Mouse (Mus musculus) forebrain, postnatal 0 days (tissue): ENCODE results near the gene Gm9887. TPM values are rescaled to one million over a fixed set of nuclear protein-coding genes. Genes with fewer than 3 reads are reported as not detected.

Source experiments
- ATAC-seq: fragments of 200-750 bp; cut with Nextera tagmentation; 2 replicates; pipeline ENCODE4 v1.8.0; 2017; ENCODE audit warnings: mild to moderate bottlenecking, moderate library complexity
- DNase-seq: peaks from one replicate; pipeline ENCODE4 v3.0.0-alpha.2; 2015
- H3K27ac ChIP-seq: fragments of 300-500 bp; sonication (generic); 2 replicates; pipeline ENCODE4 v1.5.1; 2014; ENCODE audit warnings: low read depth, mild to moderate bottlenecking, antibody characterized with exemption, low read length, moderate library complexity, mixed read lengths
- H3K27me3 ChIP-seq: fragments of 300-500 bp; sonication (generic); 2 replicates; pipeline ENCODE4 v1.6.1; 2014; ENCODE audit warnings: mild to moderate bottlenecking, low read length, mixed read lengths; ENCODE audit not compliant: insufficient read depth
- H3K36me3 ChIP-seq: fragments of 300-500 bp; sonication (generic); 2 replicates; pipeline ENCODE4 v1.6.1; 2014; ENCODE audit warnings: mild to moderate bottlenecking, moderate library complexity; ENCODE audit not compliant: insufficient read depth
- H3K4me1 ChIP-seq: fragments of 300-500 bp; sonication (generic); 2 replicates; pipeline ENCODE4 v1.6.1; 2014; ENCODE audit warnings: antibody characterized with exemption; ENCODE audit not compliant: insufficient read depth
- H3K4me2 ChIP-seq: fragments of 300-500 bp; sonication (generic); 2 replicates; pipeline ENCODE4 v1.6.1; 2014; ENCODE audit warnings: low read depth, mild to moderate bottlenecking, moderate library complexity
- H3K4me3 ChIP-seq: fragments of 300-500 bp; sonication (generic); 2 replicates; pipeline ENCODE4 v1.5.1; 2014; ENCODE audit warnings: low read depth, low read length, mixed read lengths
- H3K9ac ChIP-seq: fragments of 300-500 bp; sonication (generic); 2 replicates; pipeline ENCODE4 v1.6.1; 2014; ENCODE audit warnings: mild to moderate bottlenecking
- H3K9me3 ChIP-seq: fragments of 300-500 bp; sonication (generic); 2 replicates; pipeline ENCODE4 v1.6.1; 2016; ENCODE audit warnings: low read length
- CTCF ChIP-seq: sonication (generic); IDR thresholded peaks from 2 replicates; pipeline ENCODE4 v1.5.1; 2016; ENCODE audit warnings: antibody characterized with exemption, control low read depth, low read depth
- WGBS: fragments of 180-500 bp; shearing (Covaris S2); extraction: QIAGEN DNeasy Blood & Tissue Kit; methylation state at CpG from one replicate; pipeline ENCODE4 v1.1.7; 2014; 5-methylcytosine and 5-hydroxymethylcytosine counted together
- microRNA-seq, 2 experiments: library from miRNA; unstranded; fragments of <30 nt; microRNA quantifications; one replicate each; pipeline ENCODE4; 2016
- polyA plus RNA-seq: library from polyadenylated mRNA; unstranded; fragments of >200 nt; fragmentation: Nextera tagmentation; extraction: Ambion mirVana; gene quantifications from 2 replicates; pipeline ENCODE4 v1.2.1, GENCODE M21; 2015
- total RNA-seq: library from RNA; depleted of rRNA; stranded (reverse); fragments of >200 nt; gene quantifications from 2 replicates; pipeline ENCODE4 v1.2.3, GENCODE M21; 2014; rRNA removed

The Gm9887 gene
- total and polyA plus RNA-seq, 2 experiments from 2014 or later = 1.8 TPM

GRCm38 (mm10) chr12:69356546-69357299 is 15.5 kb downstream of the Gm9887 start, which contains the start of gene Nemf:
TSS of gene Nemf (minus strand) at chr12:69357165.
- TF ChIP-seq CTCF = no peak
- Histone ChIP-seq H3K4me3 (peak within 1 kb of the TSS; percentile 71), H3K4me2 (peak within 1 kb of the TSS; percentile 64), H3K4me1 (no peaks in the 10 kb centered on the region), H3K27me3 (no peaks in the 10 kb centered on the region), H3K27ac (peak within 1 kb of the TSS; percentile 68), H3K9ac (peak within 1 kb of the TSS; percentile 76), H3K9me3 (no peaks in the 10 kb centered on the region), H3K36me3 (peaks cover 16% of the 10 kb centered on the region)
- DNase-seq = peak; percentile 92
- peak; percentile 35 for ATAC-seq
- under 1% methylated on average over 39 of the region's 50 CpGs for WGBS

GRCm38 (mm10) chr12:69351685-69352084 is 20.6 kb downstream of the Gm9887 start:
- Histone ChIP-seq H3K4me1 (no peaks in the 10 kb centered on the region), H3K9me3 (no peaks in the 10 kb centered on the region), H3K27me3 (no peaks in the 10 kb centered on the region), H3K9ac (no peak overlapping the region), H3K27ac (no peak overlapping the region), H3K36me3 (peaks cover 38% of the 10 kb centered on the region), H3K4me3 (no peak overlapping the region), H3K4me2 (no peak overlapping the region)
- no peak for TF ChIP-seq CTCF
- WGBS = 98% methylated on average over 1 of the region's 1 CpGs
- no peak for ATAC-seq
- DNase-seq = no peak

DNA sequence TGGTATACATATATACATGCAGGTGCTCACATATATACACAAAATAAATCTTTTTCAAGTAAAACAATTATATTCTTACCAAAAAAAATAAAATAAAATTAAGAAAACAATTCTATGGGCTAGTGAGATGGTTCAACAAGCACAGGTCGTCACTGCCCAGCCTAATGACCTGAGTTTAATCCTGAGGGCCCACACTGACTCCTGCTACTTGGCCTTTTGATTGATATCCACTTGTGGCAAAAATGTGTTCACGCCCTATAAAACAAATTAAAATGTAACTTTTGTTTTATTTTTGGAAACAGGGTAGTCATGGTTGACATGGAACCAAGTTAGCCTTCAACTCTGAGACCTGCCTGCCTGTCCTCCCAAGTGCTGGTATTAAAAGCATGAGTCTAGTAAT is 22.3 kb downstream of the Gm9887 start:
- DNase-seq (no peak), ATAC-seq (no peak)
- H3K4me2 ChIP-seq = no peak overlapping the region
- 94% methylated on average over 2 of the region's 2 CpGs for WGBS
- no peak for TF ChIP-seq CTCF
- no peaks in the 10 kb centered on the region for H3K27me3 ChIP-seq
- H3K9me3 ChIP-seq = no peaks in the 10 kb centered on the region
- H3K4me3 ChIP-seq = no peak overlapping the region
- no peak overlapping the region for H3K9ac ChIP-seq
- H3K36me3 ChIP-seq = peaks cover 48% of the 10 kb centered on the region
- no peaks in the 10 kb centered on the region for H3K4me1 ChIP-seq
- H3K27ac ChIP-seq = no peak overlapping the region

- 90% methylated on average over 2 of the region's 2 CpGs for WGBS
- no peaks in the 10 kb centered on the region for H3K4me1 ChIP-seq
- DNase-seq = no peak
- H3K36me3 ChIP-seq = peaks cover 36% of the 10 kb centered on the region
- no peak for ATAC-seq
- no peak overlapping the region for H3K9ac ChIP-seq
- H3K4me3 ChIP-seq = no peak overlapping the region
- no peak overlapping the region for H3K4me2 ChIP-seq
- H3K27ac ChIP-seq = no peak overlapping the region
- H3K27me3 ChIP-seq = no peaks in the 10 kb centered on the region
- peak; percentile 60 for TF ChIP-seq CTCF
- no peaks in the 10 kb centered on the region for H3K9me3 ChIP-seq
Measured at GRCm38 (mm10) chr12:69333547-69333946, 38.7 kb downstream of the Gm9887 start.

DNA sequence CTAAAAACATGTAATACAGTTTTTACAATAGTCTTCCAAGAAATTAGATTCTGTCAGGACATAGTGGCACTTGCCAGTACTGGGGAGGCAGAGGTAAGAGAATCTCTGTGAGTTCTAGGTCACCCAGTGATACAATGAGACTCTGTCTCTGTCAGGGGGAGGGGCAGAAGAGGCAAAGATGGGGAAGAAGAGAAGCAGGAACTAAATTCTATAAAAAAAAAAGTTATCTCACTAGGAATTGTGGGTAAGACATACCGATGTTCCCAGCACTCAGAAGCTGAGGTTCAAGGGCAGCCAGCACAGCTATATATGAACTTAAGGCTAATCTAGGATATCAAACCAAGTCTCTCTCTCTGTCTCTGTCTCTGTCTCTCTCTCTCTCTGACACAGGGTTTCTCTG is 40.1 kb downstream of the Gm9887 start:
- no peak overlapping the region for H3K4me3 ChIP-seq
- no peaks in the 10 kb centered on the region for H3K9me3 ChIP-seq
- TF ChIP-seq CTCF = no peak
- WGBS = 91% methylated on average over 1 of the region's 1 CpGs
- H3K4me1 ChIP-seq = no peaks in the 10 kb centered on the region
- no peaks in the 10 kb centered on the region for H3K27me3 ChIP-seq
- no peak overlapping the region for H3K4me2 ChIP-seq
- ATAC-seq (no peak), DNase-seq (no peak)
- H3K27ac ChIP-seq = no peak overlapping the region
- H3K36me3 ChIP-seq = peaks cover 29% of the 10 kb centered on the region
- H3K9ac ChIP-seq = no peak overlapping the region

DNA sequence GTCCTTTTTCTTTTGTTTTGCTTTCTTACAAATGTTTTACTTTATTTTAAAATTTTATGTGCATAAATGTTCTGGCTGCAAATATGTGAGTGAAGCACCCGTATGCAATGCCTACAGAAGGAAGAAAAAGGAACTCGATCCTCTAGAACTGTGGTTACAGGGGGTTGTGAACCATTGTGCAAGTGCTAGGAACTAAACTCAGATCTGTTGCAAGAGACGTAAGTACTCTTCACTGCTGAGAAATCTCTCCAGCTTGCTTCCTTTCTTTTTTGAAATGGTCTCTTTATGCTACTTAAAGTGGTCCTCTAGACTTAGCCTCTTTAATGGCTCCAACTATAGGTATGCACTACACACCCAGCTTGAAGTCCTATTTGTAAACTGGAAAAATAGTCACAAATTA is 41.1 kb downstream of the Gm9887 start:
- no peak for ATAC-seq
- Histone ChIP-seq H3K4me2 (no peak overlapping the region), H3K9ac (no peak overlapping the region), H3K27me3 (no peaks in the 10 kb centered on the region), H3K27ac (no peak overlapping the region), H3K4me1 (no peaks in the 10 kb centered on the region), H3K4me3 (no peak overlapping the region), H3K9me3 (no peaks in the 10 kb centered on the region), H3K36me3 (peaks cover 24% of the 10 kb centered on the region)
- no peak for DNase-seq
- WGBS = 92% methylated on average over 3 of the region's 3 CpGs
- no peak for TF ChIP-seq CTCF

Small RNA genes within 50 kb of the gene (microRNA-seq; reads per million reads assigned to microRNA genes)
- gene Gm47299 (0.24 to 0.77 reads per million in 2 experiments), gene Gm47305 (0 reads per million in 2 experiments)

Other genes starting within 250 kb of the Gm9887 start
- gene Rps29, start 213.3 kb downstream of the Gm9887 start, total RNA-seq = 333 and 593 TPM in 2 replicates
- 1,372 and 1,968 TPM in 2 replicates for gene Rps29, start 213.3 kb downstream of the Gm9887 start, polyA plus RNA-seq
- 0.71 and 0.85 TPM in 2 replicates for gene Lrr1, start 203.6 kb downstream of the Gm9887 start, total RNA-seq
- 2.3 and 3.6 TPM in 2 replicates for gene Lrr1, start 203.6 kb downstream of the Gm9887 start, polyA plus RNA-seq
- 194 and 311 TPM in 2 replicates for gene Rpl36al, start 188.4 kb downstream of the Gm9887 start, total RNA-seq
- gene Rpl36al, start 188.4 kb downstream of the Gm9887 start, polyA plus RNA-seq = 396 and 530 TPM in 2 replicates
- 61.7 and 66.6 TPM in 2 replicates for gene Mgat2, start 188.3 kb downstream of the Gm9887 start, total RNA-seq
- 49.1 and 50.5 TPM in 2 replicates for gene Mgat2, start 188.3 kb downstream of the Gm9887 start, polyA plus RNA-seq
- gene Gm49383, start 175.4 kb downstream of the Gm9887 start, total RNA-seq = 4.5 and 5.7 TPM in 2 replicates
- 8.8 and 11.7 TPM in 2 replicates for gene Gm49383, start 175.4 kb downstream of the Gm9887 start, polyA plus RNA-seq
- gene Dnaaf2, start 174.0 kb downstream of the Gm9887 start, total RNA-seq = 6.7 and 6.8 TPM in 2 replicates
- gene Dnaaf2, start 174.0 kb downstream of the Gm9887 start, polyA plus RNA-seq = 8.4 and 9.4 TPM in 2 replicates
- gene Gm49384, start 168.2 kb downstream of the Gm9887 start, total RNA-seq = 0.52 and 5.1 TPM in 2 replicates
- gene Gm49384, start 168.2 kb downstream of the Gm9887 start, polyA plus RNA-seq = 6.7 and 7.8 TPM in 2 replicates
- gene Pole2, start 144.3 kb downstream of the Gm9887 start, total RNA-seq = 3.8 and 5.0 TPM in 2 replicates
- gene Pole2, start 144.3 kb downstream of the Gm9887 start, polyA plus RNA-seq = 2.1 and 2.6 TPM in 2 replicates
- 11.2 and 12.8 TPM in 2 replicates for gene Klhdc1, start 131.3 kb downstream of the Gm9887 start, total RNA-seq
- 22.0 and 23.7 TPM in 2 replicates for gene Klhdc1, start 131.3 kb downstream of the Gm9887 start, polyA plus RNA-seq
- 330 and 340 TPM in 2 replicates for gene Klhdc2, start 75.8 kb downstream of the Gm9887 start, total RNA-seq
- gene Klhdc2, start 75.8 kb downstream of the Gm9887 start, polyA plus RNA-seq = 260 and 264 TPM in 2 replicates
- 44.4 and 47.7 TPM in 2 replicates for gene Nemf, start 15.3 kb downstream of the Gm9887 start, total RNA-seq
- gene Nemf, start 15.3 kb downstream of the Gm9887 start, polyA plus RNA-seq = 47.6 and 64.7 TPM in 2 replicates
- 108 and 110 TPM in 2 replicates for gene Arf6, start 308 bp downstream of the Gm9887 start, total RNA-seq
- gene Arf6, start 308 bp downstream of the Gm9887 start, polyA plus RNA-seq = 52.9 and 56.3 TPM in 2 replicates
- 8.9 and 13.8 TPM in 2 replicates for gene Vcpkmt, start 210.6 kb upstream of the Gm9887 start, total RNA-seq
- 39.2 and 42.1 TPM in 2 replicates for gene Vcpkmt, start 210.6 kb upstream of the Gm9887 start, polyA plus RNA-seq